8 mouse cellular contexts compared by ENCODE assay signal in the genomic region with DNA sequence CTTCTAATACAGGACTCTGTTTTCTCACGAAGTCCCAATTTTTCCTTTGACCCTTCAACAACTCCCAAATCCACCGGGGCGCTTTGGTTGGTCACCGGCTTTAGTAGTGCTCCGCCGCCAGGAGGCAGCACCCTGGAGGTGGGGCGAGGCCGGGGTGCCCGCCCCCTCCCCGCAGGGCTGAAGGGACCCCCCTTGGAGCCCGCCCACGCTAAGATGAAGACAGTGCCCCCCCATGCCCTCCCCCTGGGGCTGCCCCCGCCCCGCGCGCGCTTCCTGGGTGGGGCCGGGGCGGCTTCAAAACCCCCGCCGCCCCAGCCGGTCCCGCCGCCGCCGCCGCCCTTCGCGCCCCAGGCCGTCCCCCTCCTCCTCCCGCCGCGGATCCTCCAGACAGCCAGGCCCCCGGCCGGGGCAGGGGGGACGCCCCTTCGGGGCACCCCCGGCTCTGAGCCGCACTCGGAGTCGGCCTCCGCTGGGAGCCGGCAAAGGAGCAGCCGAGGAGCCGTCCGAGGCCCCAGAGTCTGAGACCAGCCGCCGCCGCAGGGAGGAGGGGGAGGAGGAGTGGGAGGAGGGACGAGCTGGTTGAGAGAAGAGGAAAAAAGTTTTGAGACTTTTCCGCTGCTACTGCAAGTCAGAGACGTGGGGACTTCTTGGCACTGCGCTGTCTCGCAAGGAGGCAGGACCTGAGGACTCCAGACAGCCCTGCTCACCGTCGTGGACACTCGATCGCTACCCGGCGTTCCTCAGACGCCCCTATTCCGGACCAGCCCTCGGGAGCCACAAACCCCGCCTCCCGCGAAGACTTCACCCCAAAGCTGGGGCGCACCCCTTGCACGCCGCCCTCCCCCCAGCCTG. TPM values are rescaled to one million over a fixed set of nuclear protein-coding genes. Genes with fewer than 3 reads are reported as not detected.
DNase-seq lines count a peak whose midpoint lies in the region; ATAC-seq and TF ChIP-seq lines count a peak whose summit lies in the region.

A gene (plus strand): TSS at position 323 of the 852 bp plus-strand sequence.

- peak within 1 kb of the TSS; percentile 63 for H3K4me3 ChIP-seq in C2C12 (ENCODE audit: insufficient read depth, poor library complexity, severe bottlenecking)
- H3K4me3 ChIP-seq in forebrain, embryonic 10.5 days = peak within 1 kb of the TSS; percentile 64

- H3K79me3 ChIP-seq in C2C12 (ENCODE audit: low read depth) = peaks cover 8% of the 10 kb centered on the region

- intact Hi-C loops in heart, postnatal 10 days (cut with DNase I) = loop anchor here (5.0 kb wide), 1 partner anchor 115 kb away; no protein-coding TSS in a partner anchor

- H3K79me2 ChIP-seq in C2C12 (ENCODE audit: control insufficient read depth, insufficient read depth) = peaks cover 35% of the 10 kb centered on the region

- peak; percentile 71 to 87 for DNase-seq in adrenal gland, adult 18-20 months (ENCODE audit: low spot score in 2 of 2)
- peak; percentile 70 for DNase-seq in forebrain, embryonic 10.5 days (ENCODE audit: extremely low spot score, low spot score)
- peak; percentile 86 to 88 for DNase-seq in heart, postnatal 10 days
- peak; percentile 77 to 88 for DNase-seq in kidney, postnatal 36 days
- peak; percentile 83 for DNase-seq in spleen, adult 12 weeks (ENCODE audit: low spot score)
- no peak for DNase-seq in right cerebral cortex, postnatal 25 days

- H3K27ac ChIP-seq in forebrain, embryonic 10.5 days = peak within 1 kb of the TSS; percentile 74

- peaks cover 55% of the 10 kb centered on the region for H3K4me1 ChIP-seq in forebrain, embryonic 10.5 days

- ATAC-seq in megakaryocyte progenitor cell, adult 5-6 weeks (replicated peaks; ENCODE audit: poor library complexity) = peak; percentile 33

- no peaks in the 10 kb centered on the region for H3K36me3 ChIP-seq in C2C12 (ENCODE audit: control insufficient read depth, insufficient read depth)
- peaks cover 4% of the 10 kb centered on the region for H3K36me3 ChIP-seq in forebrain, embryonic 10.5 days (replicated peaks)

- TF ChIP-seq CTCF in C2C12 (IDR thresholded peaks at IDR 0.05; ENCODE audit: control insufficient read depth, insufficient read depth, insufficient read length) = peak; percentile 65

- no peaks in the 10 kb centered on the region for H3K27me3 ChIP-seq in C2C12 (ENCODE audit: control insufficient read depth, insufficient read depth, insufficient read length)
- H3K27me3 ChIP-seq in forebrain, embryonic 10.5 days (ENCODE audit: poor library complexity, severe bottlenecking) = peaks cover 74% of the 10 kb centered on the region

- H3ac ChIP-seq in C2C12 (ENCODE audit: control insufficient read depth, insufficient read length, low read depth) = peak within 1 kb of the TSS; percentile 94

- H3K9me3 ChIP-seq in forebrain, embryonic 10.5 days = no peaks in the 10 kb centered on the region

- under 1% methylated on average over 63 of the region's 69 CpGs for WGBS in forebrain, embryonic 10.5 days

TF ChIP-seq in C2C12, 6 proteins besides CTCF, POLR2A, EP300 and RAD21:
- no peak for TF ChIP-seq FOSL1 (IDR thresholded peaks at IDR 0.05; ENCODE audit: insufficient read depth, low read length, poor library complexity, severe bottlenecking)
- TF ChIP-seq MAX (IDR thresholded peaks at IDR 0.05) = no peak
- no peak for TF ChIP-seq MYOG (IDR thresholded peaks at IDR 0.05; ENCODE audit: control insufficient read depth, extremely low read depth, insufficient read length)
- TF ChIP-seq USF1 (IDR thresholded peaks at IDR 0.05; ENCODE audit: low read depth) = no peak
- no peak for TF ChIP-seq CEBPB (IDR thresholded peaks at IDR 0.05; ENCODE audit: low read depth)
- TF ChIP-seq MYOD1 (IDR thresholded peaks at IDR 0.05; ENCODE audit: control insufficient read depth, insufficient read length, low read depth) = no peak
TF ChIP-seq in C2C12: peak in this region for 0.

RNA-seq across cellular contexts. Expression of the gene that starts here (rescaled TPM):
- polyA plus RNA-seq in C2C12 (2012; fragmentation: generic; extraction: Trizol) = 108 TPM
- 10 to 100 TPM; 26.2 to 36.0 TPM for total RNA-seq in adrenal gland, adult 18-20 months (2021)
- 0.89 and 1.2 TPM in 2 replicates for polyA plus RNA-seq in forebrain, embryonic 10.5 days (2016; fragmentation: Nextera tagmentation; extraction: Ambion mirVana)
- total RNA-seq in heart, postnatal 10 days (2021) = 10 to 100 TPM; 43.6 to 45.5 TPM
- total RNA-seq in megakaryocyte progenitor cell, adult 5-6 weeks (2015) = 237 and 286 TPM in 2 replicates
- 35.7 and 35.8 TPM in 2 replicates for total RNA-seq in megakaryocyte progenitor cell, adult 5-6 weeks (2017)

Comparison
In these comparisons a context has a peak if more than half of its experiments do, and no peak if none do; other contexts are left out.
1. RNA of the gene that starts here (polyA plus RNA-seq): 108 TPM in C2C12 (single experiment); 0.89 to 1.2 TPM in forebrain, embryonic 10.5 days; every median in the first group is over 10 times any median in the second.